Mouse (Mus musculus) embryo, embryonic 11 days (tissue): Measurements from ENCODE around the gene 4930453N24Rik.

Source experiments
- DNase-seq: peaks from one replicate; pipeline ENCODE4 v3.0.0-alpha.2; 2015

Gene 4930453N24Rik

DNA sequence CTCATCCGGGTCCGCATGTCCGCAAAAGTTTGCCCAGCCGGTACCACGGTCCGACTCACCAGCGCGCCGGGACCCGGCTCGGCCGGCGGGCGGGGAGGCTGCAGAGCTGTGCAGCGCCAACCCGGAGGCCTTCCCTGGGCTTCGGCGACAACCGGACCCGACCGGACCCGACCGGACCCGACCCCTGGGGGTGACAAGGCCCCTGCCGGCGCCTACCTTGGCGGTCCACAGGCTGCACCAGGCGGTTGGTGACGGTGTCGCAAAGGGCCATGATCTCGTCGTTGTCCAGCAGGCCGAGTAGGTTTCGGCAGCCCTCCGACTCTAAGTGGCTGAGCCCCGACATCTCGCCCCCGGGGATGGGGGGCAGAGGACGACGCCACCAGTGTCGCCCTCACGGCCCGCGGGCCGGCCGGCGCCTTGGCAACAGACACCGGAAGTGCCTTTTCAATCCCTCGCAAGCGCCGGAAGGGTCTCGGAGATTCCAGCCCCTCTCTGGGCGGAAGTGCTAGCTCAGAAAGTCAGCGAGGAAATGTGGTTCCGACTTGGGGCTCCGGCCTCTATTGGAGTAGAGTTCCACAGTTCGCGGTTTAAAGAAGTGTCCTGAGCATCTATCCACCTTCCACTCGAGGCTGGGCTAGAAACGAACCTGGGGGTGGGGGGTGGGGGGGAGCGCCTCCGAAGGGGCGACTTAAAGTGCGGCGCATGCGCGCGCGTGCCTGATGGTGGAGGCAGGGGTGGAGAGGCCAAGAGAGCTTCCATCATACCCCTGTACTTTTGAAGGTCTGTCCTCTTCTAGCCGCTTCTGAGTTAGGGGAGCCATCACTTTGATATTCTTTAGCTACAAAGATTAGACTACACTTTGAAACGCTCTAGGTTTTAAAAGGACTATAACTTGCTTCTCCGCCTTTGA, at the start of gene 4930453N24Rik:
4930453N24Rik (minus strand) TSS at position 641 of the 910 bp plus-strand sequence.
- peak; percentile 95 for DNase-seq

DNA sequence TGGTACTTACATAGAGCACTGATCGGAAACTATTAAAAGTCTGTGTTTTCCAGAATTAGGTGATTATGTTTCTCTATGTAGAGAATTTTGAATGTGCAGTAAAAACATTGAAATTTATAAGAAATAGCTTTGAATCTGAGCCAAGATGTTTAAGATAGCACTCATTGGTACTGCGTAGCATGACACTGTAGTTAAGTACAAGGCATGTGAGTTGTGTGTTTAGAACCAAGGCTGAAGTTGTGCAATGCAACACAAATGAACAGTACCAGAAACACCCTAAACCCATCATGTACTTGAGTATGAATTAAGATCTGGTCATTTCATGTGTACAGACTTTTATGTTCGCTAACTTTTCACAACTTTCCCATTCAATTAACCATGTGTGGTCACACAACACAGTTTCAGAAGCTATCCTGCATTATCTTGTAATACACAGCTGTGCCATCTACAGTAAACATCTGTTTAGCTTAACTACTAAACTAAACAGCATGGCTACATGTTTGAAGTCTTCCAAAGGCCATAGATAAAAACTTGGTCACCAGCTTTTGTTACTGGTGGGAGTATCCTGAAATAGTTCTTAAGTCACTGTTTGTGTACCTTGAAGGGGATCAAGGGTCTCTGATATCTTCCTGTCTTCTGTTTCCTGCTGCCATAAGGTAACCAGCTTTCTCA, 46.3 kb upstream of the 4930453N24Rik start:
- no peak for DNase-seq

DNA sequence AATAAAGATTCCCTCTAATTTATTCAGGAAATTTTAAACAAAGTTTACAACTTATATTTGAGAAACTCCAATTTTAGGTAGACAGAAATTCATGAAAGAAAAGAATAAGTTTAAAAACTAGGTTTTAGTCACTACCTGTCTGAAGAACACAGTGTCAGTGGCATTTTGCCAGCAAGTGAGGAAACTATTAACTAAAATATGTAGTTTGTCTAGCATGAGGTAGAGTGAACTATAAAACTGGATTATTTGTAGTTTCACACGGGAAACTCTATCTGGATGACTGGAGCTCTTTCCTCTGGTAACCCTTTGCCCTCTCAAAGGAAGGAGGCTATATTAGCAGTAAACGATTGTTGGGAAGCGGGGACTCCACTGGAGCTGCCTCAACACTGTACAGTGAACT, 32.1 kb upstream of the 4930453N24Rik start:
- DNase-seq, result no peak

DNA sequence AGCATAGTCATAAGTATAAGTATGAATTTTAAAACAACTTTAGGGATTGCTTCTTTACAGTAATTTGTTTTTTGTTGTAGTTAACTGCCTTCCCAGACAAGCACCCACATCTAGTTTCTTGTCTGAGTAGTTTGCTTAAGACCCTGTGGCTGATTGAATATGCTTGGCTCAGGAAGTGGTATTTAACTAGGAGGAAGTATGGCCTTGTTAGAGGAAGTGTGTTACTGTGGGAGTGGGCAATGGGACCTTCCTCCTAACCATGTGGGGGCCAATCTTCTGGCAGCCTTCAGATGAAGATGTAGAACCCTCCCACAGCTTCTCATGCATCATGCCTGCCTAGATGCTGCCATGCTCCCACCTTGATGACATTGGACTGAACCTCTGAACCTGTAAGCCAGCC, 30.7 kb upstream of the 4930453N24Rik start:
- no peak for DNase-seq

- no peak for DNase-seq
Observed at GRCm38 (mm10) chr16:64800393-64800792, 29.4 kb upstream of the 4930453N24Rik start.

DNA sequence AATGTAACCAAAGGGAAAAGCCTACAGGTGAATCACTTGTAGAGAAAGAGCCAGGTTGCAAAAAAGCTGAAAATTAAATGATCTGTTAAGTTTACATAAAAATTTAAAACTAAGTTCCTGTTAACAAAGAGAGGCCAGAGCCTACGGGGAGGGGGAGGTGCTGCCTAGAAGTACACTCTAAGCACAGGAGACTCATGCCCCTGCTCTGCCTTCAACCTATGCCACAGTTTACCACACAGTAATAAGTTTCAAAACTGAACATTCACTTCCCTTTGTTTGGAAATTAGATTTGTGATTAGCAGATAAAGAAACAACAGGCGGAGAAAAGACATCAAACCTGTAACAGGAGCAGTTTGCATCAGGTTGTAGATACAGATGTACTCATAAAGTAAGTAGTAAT, 23.8 kb upstream of the 4930453N24Rik start:
- no peak for DNase-seq

DNA sequence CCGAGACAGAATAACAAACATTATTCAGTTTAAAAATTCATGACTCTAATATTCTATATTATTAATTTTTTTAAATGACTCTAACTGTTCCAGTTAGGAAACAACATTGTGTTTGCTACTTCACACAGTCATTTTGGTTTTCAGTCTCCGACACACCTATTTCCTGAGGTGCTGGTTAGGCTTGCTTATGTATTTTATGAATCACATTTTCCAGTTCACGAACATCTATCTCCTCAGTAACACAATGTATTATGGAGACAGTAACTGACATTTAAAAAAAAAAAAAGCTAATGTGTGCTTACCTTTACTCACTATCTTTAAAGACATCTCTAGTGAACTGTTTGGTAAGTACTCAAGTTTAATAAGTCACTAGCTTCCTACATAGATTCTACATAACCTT, 18.7 kb upstream of the 4930453N24Rik start:
- DNase-seq, result no peak

- no peak for DNase-seq
Observed at GRCm38 (mm10) chr16:64775516-64775915, 4.6 kb upstream of the 4930453N24Rik start.

DNA sequence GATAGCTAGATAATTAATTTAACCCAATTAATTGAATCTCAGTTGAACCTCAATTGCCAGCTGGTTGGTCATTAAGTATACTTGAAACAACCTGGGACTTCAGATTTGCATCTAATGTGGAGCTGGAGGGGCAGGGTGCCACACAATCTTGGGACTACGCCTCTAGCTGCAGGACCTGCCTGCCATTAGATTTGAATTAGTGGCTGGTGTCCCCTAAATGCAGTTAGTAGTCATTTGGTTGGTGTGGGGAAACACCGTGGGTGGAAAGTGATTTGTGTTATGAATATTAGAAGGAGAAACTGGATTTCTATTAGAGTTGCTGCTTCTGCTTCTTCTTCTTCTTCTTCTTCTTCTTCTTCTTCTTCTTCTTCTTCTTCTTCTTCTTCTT, 464 bp upstream of the 4930453N24Rik start:
- no peak for DNase-seq

DNA sequence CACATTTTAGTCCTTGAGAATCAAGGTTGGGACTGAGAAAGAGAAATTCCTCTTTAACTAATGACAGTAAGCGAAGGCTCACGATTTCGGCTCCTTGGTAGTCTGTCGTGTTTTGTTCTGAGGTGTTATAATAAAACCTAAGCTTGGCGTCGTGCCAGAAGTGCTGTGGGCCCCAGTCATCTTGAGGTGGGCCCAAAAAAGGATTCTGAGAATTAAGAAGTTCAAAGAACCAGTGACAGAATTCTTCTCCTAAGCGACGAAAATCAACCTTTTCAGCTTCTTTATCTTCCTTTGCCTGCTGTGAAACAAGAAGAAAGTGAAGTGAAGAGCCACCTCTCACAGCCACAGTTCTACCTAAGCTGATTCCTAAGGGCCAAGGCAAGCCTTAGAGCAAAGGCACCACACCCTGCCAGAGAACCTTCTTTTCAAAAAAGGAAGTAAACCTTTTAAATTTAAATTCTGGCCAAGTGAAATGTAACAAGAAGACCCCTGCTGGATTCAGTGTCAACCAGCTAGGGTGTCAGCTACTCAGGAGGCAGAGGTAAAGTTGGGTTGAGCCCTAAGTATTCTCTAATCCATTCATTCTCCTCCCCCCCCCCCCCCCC, 4.2 kb downstream of the 4930453N24Rik start:
- no peak for DNase-seq

DNA sequence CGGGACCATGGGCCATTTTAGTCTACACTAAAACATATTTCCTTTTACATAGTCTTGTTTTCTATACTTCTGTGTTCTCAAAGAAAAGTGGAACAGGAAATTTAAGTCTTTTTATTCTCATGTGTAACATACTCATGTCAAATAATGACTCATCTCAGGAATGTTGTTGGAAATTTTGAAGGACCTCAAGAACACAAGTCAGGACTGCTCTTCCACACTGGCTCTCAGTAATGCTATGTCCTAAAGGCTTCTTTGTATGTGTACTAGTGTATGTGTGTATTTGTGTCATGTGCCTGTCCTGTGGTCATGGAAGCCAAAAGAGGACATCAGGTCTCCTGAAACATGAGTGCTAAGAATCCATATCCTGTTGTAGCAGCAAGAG, 11.7 kb downstream of the 4930453N24Rik start:
- no peak for DNase-seq

GRCm38 (mm10) chr16:64758561-64759244, 12.3 kb downstream of the 4930453N24Rik start:
- DNase-seq, result no peak

- no peak for DNase-seq
Observed at GRCm38 (mm10) chr16:64757666-64758400, 13.1 kb downstream of the 4930453N24Rik start.

GRCm38 (mm10) chr16:64756321-64756720, 14.6 kb downstream of the 4930453N24Rik start:
- no peak for DNase-seq

DNA sequence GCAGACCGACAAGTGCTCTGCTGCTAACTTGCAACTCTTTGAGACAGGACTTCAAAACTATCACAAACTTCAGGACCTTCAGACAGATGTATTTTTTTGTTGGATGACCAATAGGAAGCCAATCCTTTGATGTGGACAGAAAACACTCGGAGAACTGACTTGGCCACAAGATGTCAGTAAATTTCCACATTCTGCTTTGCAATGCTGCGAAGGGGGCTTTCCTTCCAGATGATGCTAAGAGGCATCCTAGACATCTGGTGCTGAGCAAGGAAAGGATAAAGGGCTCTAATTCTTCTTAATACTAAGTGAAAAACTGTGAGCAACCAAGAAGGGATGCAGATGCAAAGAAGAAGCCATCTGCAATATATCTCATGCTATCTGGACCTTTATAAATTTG, 16.2 kb downstream of the 4930453N24Rik start:
- DNase-seq, result peak; percentile 80

DNA sequence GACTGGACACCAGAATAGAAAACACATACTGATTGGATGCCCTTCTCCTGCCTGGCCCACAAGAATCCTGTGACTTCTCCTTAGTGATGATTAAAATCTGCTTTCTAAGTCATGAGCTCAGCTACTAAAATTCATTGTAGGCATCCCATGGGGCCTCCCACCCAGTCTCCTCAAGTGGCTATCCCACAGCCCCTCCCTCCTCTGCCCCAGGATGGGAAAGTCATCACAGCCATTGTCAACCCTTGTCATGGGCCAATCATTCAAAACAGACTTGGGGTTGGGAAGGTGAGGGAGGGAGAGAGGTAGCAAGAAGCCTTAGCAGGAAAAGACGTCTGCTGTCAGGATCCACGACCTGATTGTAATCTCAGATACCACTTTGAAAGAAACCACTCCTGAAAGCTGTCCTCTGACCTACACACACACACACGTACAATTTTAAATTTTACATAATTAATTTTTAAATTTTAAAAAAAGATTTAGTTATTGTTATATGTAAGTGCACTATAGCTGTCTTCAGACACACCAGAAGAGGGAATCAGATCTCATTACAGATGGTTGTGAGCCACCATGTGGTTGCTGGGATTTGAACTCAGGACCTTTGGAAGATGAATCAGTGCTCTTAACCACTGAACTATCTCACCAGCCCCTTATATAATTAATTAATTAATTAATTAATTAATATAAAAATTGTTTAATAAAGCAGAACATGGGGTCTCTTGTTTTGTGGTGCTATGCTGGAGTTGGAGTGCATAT, 16.8 kb downstream of the 4930453N24Rik start:
- DNase-seq, result no peak

- DNase-seq, result peak; percentile 85
Observed at GRCm38 (mm10) chr16:64748237-64748636, 22.7 kb downstream of the 4930453N24Rik start.

DNA sequence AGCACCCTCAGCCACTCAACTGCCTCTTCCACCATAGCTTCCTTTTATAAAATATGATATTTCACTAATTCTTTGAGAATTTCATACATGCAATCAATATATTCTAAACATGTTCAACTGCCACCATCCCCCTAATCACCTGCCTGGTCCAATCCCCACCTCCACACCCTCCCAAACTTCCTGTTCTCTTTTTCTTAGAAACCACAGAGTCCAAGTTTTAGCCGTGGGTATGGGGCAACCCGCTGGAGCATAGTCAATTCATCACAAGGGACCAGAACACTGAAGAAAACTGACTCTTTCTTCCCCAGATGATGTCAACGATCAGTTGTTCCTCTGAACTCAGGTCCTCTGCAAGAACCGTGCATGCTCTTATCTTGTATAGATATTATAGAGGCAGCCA, 25.9 kb downstream of the 4930453N24Rik start:
- DNase-seq, result no peak

DNA sequence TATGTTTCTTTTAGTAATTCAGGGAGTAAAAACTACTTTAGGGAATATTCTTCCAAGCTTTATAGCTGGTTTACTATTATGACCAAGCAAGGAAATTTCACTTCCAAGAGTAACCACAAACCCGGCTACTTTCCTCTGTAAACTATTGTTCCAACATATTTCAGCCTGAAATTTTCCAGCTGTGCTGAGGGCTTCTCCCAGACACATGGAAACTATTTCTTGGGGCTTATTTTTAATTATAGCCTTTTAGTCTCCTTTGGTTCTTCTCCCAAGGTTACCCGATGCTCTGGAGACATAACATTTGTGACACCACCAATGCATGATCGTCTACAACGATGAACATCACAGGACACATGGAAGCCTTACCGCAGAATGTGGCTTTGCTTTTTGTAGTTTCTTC, 33.7 kb downstream of the 4930453N24Rik start:
- no peak for DNase-seq

DNA sequence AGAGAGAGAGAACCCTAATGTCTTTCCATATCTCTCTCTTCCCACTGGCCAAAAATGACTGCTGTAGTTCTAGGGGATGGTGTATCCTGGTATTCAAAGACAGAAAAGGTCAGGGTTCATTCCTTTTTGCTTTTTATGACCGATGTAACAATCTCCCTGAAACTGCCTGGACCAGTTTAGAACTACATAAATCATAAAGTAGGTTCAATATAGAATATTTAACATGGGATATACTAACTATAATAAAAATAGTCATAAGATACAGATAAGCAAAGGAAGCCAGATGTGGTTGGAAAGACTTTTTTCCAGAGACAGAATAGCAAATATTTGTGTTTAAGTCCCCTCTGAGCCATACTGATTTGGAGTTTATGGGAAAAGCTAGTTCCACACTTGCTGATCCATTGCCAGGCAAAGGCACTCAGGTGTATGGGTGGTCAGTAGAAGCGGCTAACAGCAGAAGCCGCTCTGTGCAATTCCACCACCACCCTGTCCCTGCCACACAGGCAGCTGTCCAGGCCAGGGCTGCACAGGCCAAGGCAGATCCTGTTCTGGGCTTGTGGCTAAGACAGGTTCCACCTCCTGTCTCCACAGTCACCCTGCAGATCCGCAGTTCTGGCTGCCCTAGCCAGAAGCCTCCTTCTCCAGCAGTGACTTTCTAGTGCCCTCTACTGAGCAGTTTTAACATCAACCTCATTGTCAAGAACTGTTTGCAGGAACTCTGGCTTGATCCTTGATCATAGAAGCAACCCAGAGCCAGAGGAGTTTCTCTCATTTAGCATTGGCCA, 47.5 kb downstream of the 4930453N24Rik start:
- DNase-seq, result peak; percentile 82

DNA sequence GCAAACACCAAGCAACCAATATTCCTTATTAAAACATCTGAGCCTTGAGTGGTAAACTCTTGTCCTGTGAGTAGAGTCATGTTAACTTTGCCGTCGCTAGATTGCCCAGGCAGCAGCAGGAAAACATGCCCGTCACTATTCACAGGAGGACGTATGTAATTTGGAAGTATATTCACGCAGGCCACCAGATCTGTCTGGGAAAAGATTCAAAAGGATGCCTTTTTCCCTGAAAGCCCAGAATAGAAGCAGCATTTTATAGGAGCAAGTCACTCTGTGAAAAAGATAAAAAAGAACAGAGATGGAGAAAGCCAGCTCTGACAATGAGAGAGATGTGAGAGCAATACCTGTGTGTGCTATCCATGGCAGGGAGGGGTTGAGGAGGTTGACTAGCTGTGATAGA, 49.4 kb downstream of the 4930453N24Rik start:
- no peak for DNase-seq
